Mouse (Mus musculus) layer of hippocampus, adult 6 months (tissue): ENCODE measurements around the gene Olfr1095. TPM values are rescaled to one million over a fixed set of nuclear protein-coding genes. Genes with fewer than 3 reads are reported as not detected.

ENCODE experiments used
- long read RNA-seq, 2 experiments: library from polyadenylated mRNA; unstranded; transcript quantifications; one replicate each; pipeline ENCODE4 v2.0.0; 2019 to 2020
- polyA plus RNA-seq: library from polyadenylated mRNA; unstranded; fragments of <200 nt; fragmentation: Nextera tagmentation; gene quantifications from 2 replicates; pipeline ENCODE4 v1.2.3, GENCODE M21; 2021

Gene Olfr1095
- polyA plus RNA-seq: not detected in 2 replicates
- long read RNA-seq, experiment 1: 0 reads
- long read RNA-seq, experiment 2: 0 reads

DNA sequence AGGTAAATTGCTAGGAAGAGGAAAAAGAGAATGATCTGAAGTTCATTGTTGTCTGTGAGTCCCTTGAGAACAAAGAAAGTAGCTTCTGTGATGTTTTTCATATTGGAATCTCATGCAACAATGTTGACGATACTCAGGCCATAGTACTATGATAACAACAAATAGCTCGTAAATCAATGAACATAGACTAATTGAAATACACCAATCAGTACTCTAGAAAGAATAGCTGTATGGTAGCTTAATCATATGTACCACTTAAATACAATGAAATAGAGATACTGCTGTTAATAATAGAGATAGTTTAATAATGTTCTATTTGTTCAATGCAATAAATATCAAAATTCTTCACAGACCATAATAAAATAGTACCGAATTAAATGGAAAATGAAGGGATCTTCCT lies at the start of gene Olfr1095:
TSS of gene Olfr1095 (minus strand) at position 101 of the 400 bp plus-strand sequence.

DNA sequence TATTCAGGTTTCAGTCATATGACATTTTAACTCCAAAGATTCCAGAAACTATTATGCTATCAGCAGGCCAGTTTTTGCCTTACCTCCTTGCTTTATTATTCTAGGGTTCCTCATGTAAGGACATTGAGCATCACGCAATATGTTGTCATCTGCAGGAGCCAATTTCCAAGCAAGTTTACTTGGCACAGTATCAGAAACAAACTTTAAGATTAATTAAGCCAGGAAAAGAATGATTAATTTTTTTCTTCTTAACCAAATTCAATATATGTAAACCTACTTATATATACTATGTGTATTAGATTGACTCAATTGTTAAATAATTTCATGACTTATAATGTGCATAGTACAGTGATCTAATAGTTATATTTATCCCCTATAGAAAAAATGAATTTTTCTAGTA lies 40.6 kb upstream of the Olfr1095 start, which contains the start of gene Olfr1097:
TSS of gene Olfr1097 (minus strand) at position 101 of the 400 bp plus-strand sequence.

DNA sequence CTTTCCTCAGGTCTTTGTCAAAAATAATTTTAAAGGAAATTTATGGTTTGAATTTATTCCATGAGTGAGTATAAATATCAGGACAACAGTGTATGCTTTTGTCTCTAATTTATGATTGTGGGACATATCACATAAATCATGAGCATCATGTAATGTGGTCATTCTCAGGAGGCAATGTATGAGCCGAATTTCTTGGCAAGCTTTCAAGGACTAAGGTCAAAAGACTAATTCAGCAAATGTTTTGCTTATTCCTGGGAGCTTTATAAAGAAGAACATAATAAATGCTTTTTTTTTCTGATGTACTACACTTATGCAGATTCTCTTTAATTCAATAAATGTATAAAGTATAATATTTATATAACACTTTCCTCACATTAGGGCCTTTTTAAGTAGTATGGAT lies 23.2 kb upstream of the Olfr1095 start, which contains the start of gene Gm13723:
TSS of gene Gm13723 (minus strand) at position 101 of the 400 bp plus-strand sequence.

DNA sequence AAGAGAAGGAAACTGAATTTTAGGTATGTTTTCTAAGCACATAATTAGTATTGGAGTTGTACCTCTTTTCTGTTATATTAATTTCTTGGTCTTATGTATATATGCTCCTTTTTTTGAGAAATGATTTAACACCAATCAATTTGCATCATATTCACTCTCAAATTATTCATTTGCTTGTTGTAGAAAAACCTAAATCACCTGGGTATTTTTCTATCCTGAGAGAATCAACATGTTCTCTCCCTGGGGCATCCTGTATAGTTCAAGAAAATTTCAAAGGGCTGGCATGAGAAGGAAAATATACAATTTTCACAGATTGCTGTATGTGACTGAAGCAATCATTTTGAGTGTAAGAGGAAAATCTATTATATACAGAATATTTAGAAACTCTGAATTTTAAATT lies 27.1 kb downstream of the Olfr1095 start, which contains the start of gene Olfr1094:
TSS of gene Olfr1094 (plus strand) at position 301 of the 400 bp plus-strand sequence.

DNA sequence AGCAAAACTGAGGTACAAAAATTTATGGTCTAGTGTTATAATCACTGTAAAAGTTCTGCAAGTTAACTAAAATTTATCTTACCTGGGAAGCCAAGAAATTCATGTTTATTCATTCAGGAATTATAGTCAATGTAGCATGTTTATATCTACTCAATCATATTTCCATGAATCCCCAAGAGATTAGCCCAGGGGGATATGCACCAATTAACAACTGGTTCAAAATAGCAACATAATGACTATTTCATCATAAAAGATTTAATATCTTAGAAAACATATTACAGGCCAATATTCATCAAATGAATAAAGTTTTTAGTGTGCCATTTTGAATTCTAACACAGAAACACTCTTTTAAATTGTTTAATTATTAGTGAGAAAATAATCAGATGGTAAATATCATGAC lies 41.6 kb downstream of the Olfr1095 start, which contains the start of gene Olfr141:
TSS of gene Olfr141 (minus strand) at position 101 of the 400 bp plus-strand sequence.

Other genes starting within 250 kb of the Olfr1095 start
- gene Olfr1084, start 212.0 kb downstream of the Olfr1095 start, polyA plus RNA-seq: not detected in 2 replicates
- gene Olfr1085, start 189.7 kb downstream of the Olfr1095 start, polyA plus RNA-seq: not detected in 2 replicates
- gene Olfr1086, start 171.6 kb downstream of the Olfr1095 start, polyA plus RNA-seq: not detected in 2 replicates
- not detected in 2 replicates for gene Olfr1087, start 153.3 kb downstream of the Olfr1095 start, polyA plus RNA-seq
- not detected in 2 replicates for gene Olfr1089, start 118.0 kb downstream of the Olfr1095 start, polyA plus RNA-seq
- not detected in 2 replicates for gene Olfr1090, start 92.7 kb downstream of the Olfr1095 start, polyA plus RNA-seq
- not detected in 2 replicates for gene Olfr1093, start 69.2 kb downstream of the Olfr1095 start, polyA plus RNA-seq
- not detected in 2 replicates for gene Olfr141, start 41.7 kb downstream of the Olfr1095 start, polyA plus RNA-seq
- gene Olfr1094, start 27.0 kb downstream of the Olfr1095 start, polyA plus RNA-seq: not detected in 2 replicates
- gene Gm13723, start 23.1 kb upstream of the Olfr1095 start, polyA plus RNA-seq: not detected in 2 replicates
- not detected in 2 replicates for gene Olfr1097, start 40.5 kb upstream of the Olfr1095 start, polyA plus RNA-seq
- gene Olfr1098, start 72.8 kb upstream of the Olfr1095 start, polyA plus RNA-seq: not detected in 2 replicates
- not detected in 2 replicates for gene Olfr1099, start 109.0 kb upstream of the Olfr1095 start, polyA plus RNA-seq
- gene Olfr1100, start 128.3 kb upstream of the Olfr1095 start, polyA plus RNA-seq: not detected in 2 replicates
- not detected in 2 replicates for gene Olfr1101, start 139.5 kb upstream of the Olfr1095 start, polyA plus RNA-seq
- not detected in 2 replicates for gene Olfr1102, start 146.7 kb upstream of the Olfr1095 start, polyA plus RNA-seq
- not detected in 2 replicates for gene Olfr1104, start 175.4 kb upstream of the Olfr1095 start, polyA plus RNA-seq
- gene Olfr1105, start 184.8 kb upstream of the Olfr1095 start, polyA plus RNA-seq: not detected in 2 replicates
- gene Olfr1106, start 200.6 kb upstream of the Olfr1095 start, polyA plus RNA-seq: not detected in 2 replicates
- not detected in 2 replicates for gene Olfr1107, start 224.1 kb upstream of the Olfr1095 start, polyA plus RNA-seq
- not detected in 2 replicates for gene Olfr1109, start 244.3 kb upstream of the Olfr1095 start, polyA plus RNA-seq